Mouse (Mus musculus) midbrain, embryonic 10.5 days (tissue): ENCODE measurements at regions not wholly inside any gene's neighbourhood (a gene's known extent, or its start where the extent isn't known, plus 50 kb on each side); places are given as distances from the start of the nearest gene placed in this dataset.

Experiments
- DNase-seq: peaks from one replicate; pipeline ENCODE4 v3.0.0-alpha.2; 2017; ENCODE audit warnings: low spot score
- H3K27ac ChIP-seq: fragments of 300-500 bp; sonication (generic); replicated peaks from 2 replicates; pipeline ENCODE4 v1.5.1; 2016; ENCODE audit warnings: mild to moderate bottlenecking
- H3K27me3 ChIP-seq: fragments of 300-500 bp; sonication (generic); 2 replicates; pipeline ENCODE4 v1.6.1; 2016; ENCODE audit warnings: low read depth, mild to moderate bottlenecking; ENCODE audit not compliant: poor library complexity, severe bottlenecking
- H3K36me3 ChIP-seq: fragments of 300-500 bp; sonication (generic); 2 replicates; pipeline ENCODE4 v1.6.1; 2016; ENCODE audit warnings: mild to moderate bottlenecking, moderate library complexity
- H3K4me1 ChIP-seq: fragments of 300-500 bp; sonication (generic); 2 replicates; pipeline ENCODE4 v1.6.1; 2016
- H3K4me3 ChIP-seq: fragments of 300-500 bp; sonication (generic); 2 replicates; pipeline ENCODE4 v1.5.1; 2016; ENCODE audit warnings: mild to moderate bottlenecking, moderate library complexity
- H3K9me3 ChIP-seq: fragments of 300-500 bp; sonication (generic); replicated peaks from 2 replicates; pipeline ENCODE4 v1.6.1; 2016; ENCODE audit warnings: mild to moderate bottlenecking
- WGBS: fragments of 180-500 bp; shearing (Covaris S2); methylation state at CpG from one replicate; pipeline ENCODE4 v1.1.7; 2016; 5-methylcytosine and 5-hydroxymethylcytosine counted together

- DNase-seq = no peak
- no peaks in the 10 kb centered on the region for H3K9me3 ChIP-seq
- WGBS = 81% methylated on average over 10 of the region's 10 CpGs
- no peaks in the 10 kb centered on the region for H3K36me3 ChIP-seq
- H3K27me3 ChIP-seq = no peaks in the 10 kb centered on the region
- no peak overlapping the region for H3K27ac ChIP-seq
- peaks cover 15% of the 10 kb centered on the region for H3K4me1 ChIP-seq
- H3K4me3 ChIP-seq = no peak overlapping the region
Observed at GRCm38 (mm10) chr15:52166595-52167443, 1717.9 kb upstream of the Gm7489 start.

- Histone ChIP-seq H3K27me3 (no peaks in the 10 kb centered on the region), H3K9me3 (no peaks in the 10 kb centered on the region), H3K27ac (no peak overlapping the region), H3K36me3 (no peaks in the 10 kb centered on the region), H3K4me3 (no peak overlapping the region), H3K4me1 (peaks cover 5% of the 10 kb centered on the region; the same call in 1 of the 2 replicates)
- DNase-seq = no peak
- 91% methylated on average over 5 of the region's 5 CpGs for WGBS
Observed at GRCm38 (mm10) chr15:52167811-52168210, 1716.9 kb upstream of the Gm7489 start.

DNA sequence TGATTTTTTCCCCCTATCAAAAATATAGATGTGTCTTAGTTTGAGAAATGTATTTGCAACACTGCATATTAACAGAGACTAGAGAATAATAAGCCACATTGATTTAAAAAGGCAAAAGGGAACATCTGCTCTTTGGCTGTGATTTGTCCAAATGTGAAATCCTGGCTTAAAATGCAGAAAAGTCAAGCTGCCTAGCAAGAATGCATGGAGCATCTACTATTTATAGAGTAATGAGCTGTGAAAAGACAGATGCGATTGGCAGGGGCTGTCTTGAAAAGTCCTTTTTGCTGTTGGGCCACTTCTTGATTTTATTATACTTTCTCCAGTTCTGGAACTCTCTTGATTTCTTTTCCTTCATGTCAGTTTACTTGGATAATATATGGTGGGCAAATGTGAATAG lies 1707.8 kb upstream of the Gm7489 start:
- H3K27ac ChIP-seq = no peak overlapping the region
- no peaks in the 10 kb centered on the region for H3K4me1 ChIP-seq
- H3K27me3 ChIP-seq = no peaks in the 10 kb centered on the region
- no peaks in the 10 kb centered on the region for H3K9me3 ChIP-seq
- no peaks in the 10 kb centered on the region for H3K36me3 ChIP-seq
- 87% methylated on average over 1 of the region's 1 CpGs for WGBS
- H3K4me3 ChIP-seq = no peak overlapping the region
- no peak for DNase-seq

DNA sequence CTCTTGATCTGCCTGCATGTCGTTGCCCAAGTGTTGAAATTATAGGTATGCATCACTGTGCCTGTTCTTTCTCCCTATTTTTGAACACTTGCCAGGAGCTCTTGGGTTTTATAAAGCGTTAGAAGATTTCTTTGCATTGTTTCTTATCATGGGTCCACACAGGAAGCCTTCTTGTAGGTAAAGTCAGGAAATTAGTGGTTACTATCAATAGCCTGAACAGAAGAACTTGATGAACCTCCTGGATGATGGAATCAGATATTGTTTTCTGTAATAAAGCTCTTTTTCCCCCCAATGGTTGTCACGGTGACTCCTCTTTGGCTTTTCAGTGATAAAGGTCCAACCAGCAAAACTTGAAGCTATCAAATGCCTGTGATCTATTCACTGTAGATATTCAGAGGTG lies 1706.0 kb upstream of the Gm7489 start:
- no peaks in the 10 kb centered on the region for H3K9me3 ChIP-seq
- H3K27ac ChIP-seq = no peak overlapping the region
- DNase-seq = no peak
- no peaks in the 10 kb centered on the region for H3K27me3 ChIP-seq
- H3K4me1 ChIP-seq = no peaks in the 10 kb centered on the region
- no peak overlapping the region for H3K4me3 ChIP-seq
- H3K36me3 ChIP-seq = no peaks in the 10 kb centered on the region
- 88% methylated on average over 3 of the region's 3 CpGs for WGBS

- no peaks in the 10 kb centered on the region for H3K4me1 ChIP-seq
- H3K27ac ChIP-seq = no peak overlapping the region
- DNase-seq = no peak
- H3K36me3 ChIP-seq = no peaks in the 10 kb centered on the region
- H3K4me3 ChIP-seq = no peak overlapping the region
- H3K27me3 ChIP-seq = no peaks in the 10 kb centered on the region
- no peaks in the 10 kb centered on the region for H3K9me3 ChIP-seq
Observed at GRCm38 (mm10) chr15:52179379-52179778, 1705.3 kb upstream of the Gm7489 start.

DNA sequence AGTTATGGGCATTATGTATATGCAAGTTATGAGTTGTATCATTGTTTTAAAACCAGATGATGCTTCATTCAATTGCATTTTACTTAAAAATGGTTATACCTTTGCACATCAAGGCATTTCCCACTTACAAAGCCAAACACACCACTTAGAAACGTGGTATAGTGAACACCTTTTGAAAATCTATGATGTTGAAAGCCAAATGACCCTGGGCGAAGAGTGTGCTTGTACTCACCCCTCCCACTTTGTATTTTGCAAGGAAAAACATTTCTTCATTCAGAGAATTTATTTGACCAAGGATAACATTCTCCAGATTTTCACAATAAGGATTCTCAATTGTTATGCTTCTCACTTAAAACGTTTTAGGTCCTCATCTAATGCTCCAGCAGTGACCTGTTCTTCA lies 1693.5 kb upstream of the Gm7489 start:
- WGBS = 70% methylated on average over 3 of the region's 3 CpGs
- Histone ChIP-seq H3K4me1 (no peaks in the 10 kb centered on the region), H3K27me3 (no peaks in the 10 kb centered on the region), H3K27ac (no peak overlapping the region), H3K36me3 (no peaks in the 10 kb centered on the region), H3K9me3 (no peaks in the 10 kb centered on the region), H3K4me3 (no peak overlapping the region)
- no peak for DNase-seq

DNA sequence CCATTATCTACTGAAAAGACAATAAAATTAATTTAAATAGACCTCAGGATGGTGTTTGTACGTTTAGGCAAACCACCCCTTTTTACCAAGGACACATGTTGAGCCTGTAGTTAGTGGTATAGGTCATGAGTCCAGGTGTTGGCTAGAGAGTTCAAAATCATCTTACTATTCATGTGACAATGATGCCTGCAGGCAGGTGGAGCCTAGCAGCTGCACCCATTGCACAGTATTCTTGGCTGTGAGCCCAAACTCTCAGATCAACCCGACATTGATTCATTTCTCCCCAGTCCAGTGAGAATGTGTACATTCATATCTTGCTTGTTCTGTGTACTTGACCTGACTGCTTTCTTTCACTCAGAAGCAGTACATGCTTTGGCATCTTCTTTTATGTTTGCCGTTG lies 1677.4 kb upstream of the Gm7489 start:
- Histone ChIP-seq H3K27me3 (no peaks in the 10 kb centered on the region), H3K9me3 (no peaks in the 10 kb centered on the region), H3K4me3 (no peak overlapping the region), H3K36me3 (no peaks in the 10 kb centered on the region), H3K27ac (no peak overlapping the region), H3K4me1 (no peaks in the 10 kb centered on the region)
- DNase-seq = no peak
- 89% methylated on average over 3 of the region's 3 CpGs for WGBS

DNA sequence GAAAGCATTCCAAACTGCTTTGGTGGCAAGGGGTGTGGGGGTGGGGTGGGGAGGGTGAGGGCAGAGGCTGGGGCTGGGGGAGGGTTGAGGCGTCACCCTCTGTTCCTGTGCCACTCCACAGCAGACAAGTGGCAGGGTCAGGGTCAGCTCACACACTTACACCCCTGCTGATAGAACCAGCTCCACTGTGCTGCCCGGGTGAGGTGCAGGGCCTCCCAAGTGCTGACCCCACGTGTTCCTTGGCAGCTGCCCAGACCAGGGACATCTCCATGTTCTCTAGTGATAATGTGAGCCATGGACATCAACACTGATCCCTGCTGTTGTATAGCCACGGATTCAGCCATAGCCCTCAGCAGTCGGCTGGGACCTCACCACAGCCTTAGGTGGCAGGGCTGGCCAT lies 1652.3 kb upstream of the Gm7489 start:
- Histone ChIP-seq H3K9me3 (no peaks in the 10 kb centered on the region), H3K27ac (no peak overlapping the region), H3K36me3 (no peaks in the 10 kb centered on the region), H3K4me3 (no peak overlapping the region), H3K4me1 (no peaks in the 10 kb centered on the region), H3K27me3 (no peaks in the 10 kb centered on the region)
- WGBS = 90% methylated on average over 5 of the region's 5 CpGs
- DNase-seq = no peak

GRCm38 (mm10) chr15:52236220-52236619 lies 1648.5 kb upstream of the Gm7489 start:
- Histone ChIP-seq H3K4me1 (no peaks in the 10 kb centered on the region), H3K27me3 (no peaks in the 10 kb centered on the region), H3K4me3 (no peak overlapping the region), H3K36me3 (no peaks in the 10 kb centered on the region), H3K9me3 (no peaks in the 10 kb centered on the region), H3K27ac (no peak overlapping the region)
- no peak for DNase-seq
- 79% methylated on average over 8 of the region's 8 CpGs for WGBS

DNA sequence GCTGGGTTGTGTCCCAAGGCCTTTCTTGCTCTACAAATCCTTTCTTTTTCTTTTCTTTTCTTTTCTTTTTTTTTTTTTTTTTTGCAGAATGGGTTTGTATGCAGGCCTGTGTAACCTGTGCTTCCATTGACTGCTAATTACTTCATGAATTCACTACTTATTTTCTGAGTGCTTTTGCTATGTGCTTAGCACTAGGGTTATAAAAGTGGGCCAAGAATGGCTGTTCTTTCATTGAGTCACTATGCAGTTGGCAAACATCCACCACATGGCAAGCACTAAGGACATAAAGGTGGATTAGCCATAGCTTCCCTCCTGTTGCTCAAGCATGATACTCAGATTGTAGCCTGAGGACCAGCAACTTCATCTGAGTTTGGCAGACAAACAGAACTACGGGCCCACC lies 1641.8 kb upstream of the Gm7489 start:
- 86% methylated on average over 1 of the region's 1 CpGs for WGBS
- H3K27ac ChIP-seq = no peak overlapping the region
- no peak for DNase-seq
- no peak overlapping the region for H3K4me3 ChIP-seq
- H3K4me1 ChIP-seq = no peaks in the 10 kb centered on the region
- no peaks in the 10 kb centered on the region for H3K36me3 ChIP-seq
- no peaks in the 10 kb centered on the region for H3K9me3 ChIP-seq
- no peaks in the 10 kb centered on the region for H3K27me3 ChIP-seq
